Mouse (Mus musculus) adrenal gland, adult 2 months (tissue): ENCODE results near the gene Stk33. TPM values are rescaled to one million over a fixed set of nuclear protein-coding genes. Genes with fewer than 3 reads are reported as not detected.
A peak's percentile ranks its signal among the peaks of the same experiment; 100 is the strongest.

ENCODE experiments used
- DNase-seq: peaks from one replicate; pipeline ENCODE4 v3.0.0; 2021
- polyA plus RNA-seq: library from polyadenylated mRNA; depleted of rRNA; stranded (reverse); fragments of >200 nt; gene quantifications from 2 replicates; pipeline ENCODE4 v1.2.3, GENCODE M21; 2012; rRNA removed
- total RNA-seq, 2 experiments: library from RNA; stranded (reverse); gene quantifications; 2 replicates each; pipeline ENCODE4 v1.2.3; 2021

Gene Stk33
- total and polyA plus RNA-seq, 3 experiments: 0.06 to 1.0 (median 0.43) TPM

GRCm38 (mm10) chr7:109239346-109239745 is 199.5 kb downstream of the Stk33 start:
- DNase-seq: peak; percentile 45

- peak; percentile 10 for DNase-seq
Observed at GRCm38 (mm10) chr7:109238724-109239123, 200.2 kb downstream of the Stk33 start.

- DNase-seq: no peak
Observed at GRCm38 (mm10) chr7:109234882-109235640, 203.8 kb downstream of the Stk33 start.

GRCm38 (mm10) chr7:109234476-109234875 is 204.4 kb downstream of the Stk33 start:
- no peak for DNase-seq

DNA sequence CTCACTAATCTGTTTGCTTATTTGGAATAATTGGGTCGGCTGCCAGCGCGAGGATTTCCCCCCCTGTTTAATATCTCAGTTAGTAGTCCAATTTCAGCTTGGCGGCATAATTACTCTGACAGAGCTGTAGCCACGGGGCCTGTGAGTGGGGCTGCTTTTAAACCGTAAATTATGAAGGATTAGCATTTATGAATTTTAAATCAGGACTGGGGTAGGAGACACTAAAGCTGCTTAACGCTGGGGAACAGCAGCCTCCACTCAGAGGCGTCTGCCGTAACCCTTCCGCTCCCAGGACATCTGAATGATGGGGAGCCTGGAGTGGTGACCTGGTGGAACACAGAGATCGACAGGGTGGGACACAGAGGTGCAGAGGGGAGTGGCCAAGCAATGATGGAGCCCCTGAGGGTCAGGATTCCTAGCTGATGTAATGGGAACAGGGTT is 207.0 kb downstream of the Stk33 start:
- DNase-seq: no peak

GRCm38 (mm10) chr7:109231307-109231706 is 207.6 kb downstream of the Stk33 start:
- DNase-seq: no peak

DNA sequence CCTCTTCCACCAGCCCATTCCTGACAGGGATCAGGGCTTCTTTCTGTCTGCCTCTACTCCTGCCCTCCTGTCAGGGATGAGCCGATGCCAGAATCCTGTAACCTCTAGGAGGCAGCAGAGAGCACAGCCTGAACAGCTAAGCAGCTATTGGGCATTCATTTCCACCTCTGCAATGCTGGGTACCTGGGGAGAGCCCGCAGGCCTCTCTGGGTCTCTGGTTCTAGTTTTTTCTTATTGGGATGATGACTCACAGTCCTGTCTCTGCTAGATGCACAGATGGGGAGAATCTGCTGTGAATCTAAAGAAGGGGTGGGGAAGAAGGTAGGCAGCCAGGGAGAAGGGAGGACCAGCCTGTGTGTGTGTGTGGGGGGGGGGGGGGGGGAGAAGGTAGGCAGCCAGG is 208.1 kb downstream of the Stk33 start:
- peak; percentile 64 for DNase-seq

Other genes starting within 250 kb of the Stk33 start
- gene Trim66, start 69.1 kb upstream of the Stk33 start, total RNA-seq: under 1 TPM; 0.23 to 0.24 TPM
- 0.17 and 0.21 TPM in 2 replicates for gene Trim66, start 69.1 kb upstream of the Stk33 start, polyA plus RNA-seq
- gene Rpl27a, start 80.1 kb upstream of the Stk33 start, total RNA-seq: 100 to 1,000 TPM; 240 to 258 TPM
- 245 and 268 TPM in 2 replicates for gene Rpl27a, start 80.1 kb upstream of the Stk33 start, polyA plus RNA-seq